Mouse (Mus musculus) ovary, postnatal 10 days (tissue): ENCODE measurements around the gene Gm10521.
"Not testable (repeated sequence)": the region's sequence is repeated elsewhere in the genome, so short reads cannot be mapped to it uniquely, and the experiment has no call there.

Experiments used
- DNase-seq: peaks from one replicate; pipeline ENCODE4 v3.0.0; 2022; ENCODE audit warnings: low spot score

The Gm10521 gene

DNA sequence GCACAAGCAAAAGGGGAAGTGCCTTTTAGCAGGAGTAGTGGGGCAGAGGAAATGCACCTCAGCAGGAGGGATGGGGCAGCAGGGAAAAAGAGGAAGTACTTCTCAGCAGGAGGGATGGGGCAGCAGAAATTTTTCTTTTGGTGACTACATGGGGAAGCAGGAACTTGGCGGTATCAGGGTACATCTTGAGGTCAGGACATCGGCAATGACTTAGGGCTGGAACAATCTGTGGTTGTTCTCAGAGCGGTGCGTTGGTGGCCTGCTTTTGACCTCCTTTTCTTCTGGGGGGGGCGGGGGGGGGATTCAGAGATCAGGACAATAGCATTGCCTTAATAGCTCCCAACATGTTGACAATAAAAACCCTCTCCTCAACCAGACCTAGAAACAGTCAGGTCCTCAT is at the start of gene Gm10521:
TSS of gene Gm10521 (plus strand) at position 301 of the 400 bp plus-strand sequence.
- DNase-seq: not testable (repeated sequence)

DNA sequence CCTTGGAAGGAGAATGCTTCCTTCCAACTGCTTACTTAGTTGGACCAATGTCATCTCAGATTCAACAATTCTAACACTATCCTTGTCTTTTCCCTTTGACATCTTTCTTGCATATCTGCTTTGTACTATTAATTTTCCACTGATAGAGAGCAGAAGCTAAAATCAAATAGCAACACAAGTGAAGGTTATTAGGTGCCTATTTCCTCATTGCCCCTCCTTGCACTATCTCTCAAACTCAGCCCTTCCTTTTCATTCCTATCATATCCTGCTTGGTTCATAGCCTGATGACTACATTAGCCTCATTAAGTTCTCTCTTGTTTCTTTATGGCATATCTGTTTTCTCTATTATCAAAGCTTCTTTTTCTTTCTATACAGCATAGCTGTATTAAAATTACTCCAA is 47.3 kb upstream of the Gm10521 start:
- no peak for DNase-seq

DNA sequence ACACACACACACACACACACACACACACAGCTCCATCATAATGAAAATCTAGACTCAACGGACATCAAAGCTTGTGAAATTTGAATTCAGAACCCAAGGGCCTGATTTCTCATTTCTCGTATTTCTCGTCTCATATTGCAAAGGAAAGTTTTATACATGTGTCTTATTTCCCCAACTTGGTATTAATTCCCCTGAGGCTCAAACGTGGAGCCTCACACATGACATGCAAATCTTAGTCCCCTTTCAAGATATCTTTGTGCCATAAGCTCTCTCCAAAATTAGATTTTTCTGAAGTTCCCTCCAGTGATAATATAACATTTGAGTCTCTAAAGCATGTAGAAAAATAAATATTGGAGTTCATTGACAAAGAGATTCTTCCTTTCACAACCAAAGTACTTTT is 46.7 kb upstream of the Gm10521 start:
- no peak for DNase-seq

- no peak for DNase-seq
Observed at GRCm38 (mm10) chr1:171849454-171849853, 46.0 kb upstream of the Gm10521 start.

- no peak for DNase-seq
Observed at GRCm38 (mm10) chr1:171865467-171865866, 30.0 kb upstream of the Gm10521 start.

DNA sequence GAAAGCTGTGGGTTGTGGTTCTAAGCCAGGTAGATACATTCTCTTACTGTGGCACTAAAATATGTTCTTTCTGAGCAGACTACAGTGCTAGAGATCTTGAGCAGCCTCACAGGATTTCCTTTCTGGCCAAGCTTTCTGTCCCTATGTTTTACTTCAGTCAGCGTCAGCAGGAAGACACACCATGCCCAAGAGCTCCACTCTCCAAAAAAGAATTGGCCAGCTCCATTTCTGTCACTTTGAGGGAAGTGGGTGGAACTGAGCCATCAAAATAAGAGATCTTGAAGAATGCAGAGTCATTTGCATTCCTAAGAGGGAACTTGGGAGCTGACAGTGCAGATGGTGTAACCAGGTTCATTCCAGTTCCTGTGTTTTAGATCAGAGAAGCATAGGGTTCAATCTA is 8.5 kb upstream of the Gm10521 start:
- no peak for DNase-seq

DNA sequence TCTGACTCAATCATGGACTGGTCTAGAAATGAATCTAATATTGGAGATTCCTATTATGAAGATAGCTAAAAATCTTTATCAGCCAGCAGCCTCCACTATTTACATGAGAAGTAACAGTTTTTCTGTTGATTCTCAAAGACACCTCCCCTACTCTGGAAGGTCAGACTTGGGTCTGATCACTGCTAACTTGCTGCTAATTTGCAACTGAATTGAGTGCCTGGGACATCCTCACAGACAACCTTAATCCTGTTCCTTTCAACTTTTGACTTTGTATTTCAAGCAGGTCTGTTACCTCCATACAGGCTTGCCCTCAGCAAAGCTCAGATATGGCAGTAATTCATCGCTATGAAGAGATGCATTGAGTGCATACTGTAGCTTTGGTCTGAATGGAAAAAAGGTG is 8.5 kb downstream of the Gm10521 start:
- no peak for DNase-seq

GRCm38 (mm10) chr1:171915638-171916458 is 20.4 kb downstream of the Gm10521 start:
- no peak for DNase-seq

DNA sequence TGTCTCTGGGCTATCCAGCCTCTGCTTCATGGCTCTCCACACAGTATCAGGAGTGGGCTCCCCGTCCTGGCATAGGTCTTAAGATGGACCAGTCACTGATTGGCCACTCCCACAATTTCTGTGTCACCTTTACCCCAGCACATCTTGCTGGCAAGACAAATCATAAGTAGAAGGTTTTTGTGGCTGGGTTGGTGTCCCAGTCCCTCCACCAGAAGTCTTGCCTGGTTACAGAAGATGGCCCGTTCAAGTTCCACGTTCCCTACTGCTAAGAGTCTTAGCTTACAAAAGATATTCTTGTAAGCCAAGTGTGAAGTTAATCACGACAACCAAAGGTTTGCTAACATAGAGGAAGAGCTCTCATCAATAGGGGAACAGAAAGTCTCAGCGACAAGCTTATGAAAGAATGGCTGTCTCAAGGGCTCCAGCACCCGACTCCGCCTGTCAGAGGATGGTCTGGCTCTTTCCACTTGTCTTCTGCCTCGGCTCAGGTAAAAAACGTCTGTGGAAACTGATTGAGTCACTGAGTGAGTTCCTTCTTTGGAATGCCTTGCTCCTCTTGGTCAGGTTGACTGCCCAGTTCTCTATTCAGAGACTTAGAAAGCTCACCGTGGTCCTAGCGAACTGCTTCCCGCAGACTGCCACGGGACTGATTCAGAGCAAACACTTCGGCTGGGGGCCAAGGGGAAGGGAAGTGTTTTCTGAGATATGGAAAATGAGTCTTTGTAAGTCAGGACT is 22.0 kb downstream of the Gm10521 start, which contains the start of gene Slamf6:
TSS of gene Slamf6 (plus strand) at position 211 of the 735 bp plus-strand sequence.
- DNase-seq: no peak

DNA sequence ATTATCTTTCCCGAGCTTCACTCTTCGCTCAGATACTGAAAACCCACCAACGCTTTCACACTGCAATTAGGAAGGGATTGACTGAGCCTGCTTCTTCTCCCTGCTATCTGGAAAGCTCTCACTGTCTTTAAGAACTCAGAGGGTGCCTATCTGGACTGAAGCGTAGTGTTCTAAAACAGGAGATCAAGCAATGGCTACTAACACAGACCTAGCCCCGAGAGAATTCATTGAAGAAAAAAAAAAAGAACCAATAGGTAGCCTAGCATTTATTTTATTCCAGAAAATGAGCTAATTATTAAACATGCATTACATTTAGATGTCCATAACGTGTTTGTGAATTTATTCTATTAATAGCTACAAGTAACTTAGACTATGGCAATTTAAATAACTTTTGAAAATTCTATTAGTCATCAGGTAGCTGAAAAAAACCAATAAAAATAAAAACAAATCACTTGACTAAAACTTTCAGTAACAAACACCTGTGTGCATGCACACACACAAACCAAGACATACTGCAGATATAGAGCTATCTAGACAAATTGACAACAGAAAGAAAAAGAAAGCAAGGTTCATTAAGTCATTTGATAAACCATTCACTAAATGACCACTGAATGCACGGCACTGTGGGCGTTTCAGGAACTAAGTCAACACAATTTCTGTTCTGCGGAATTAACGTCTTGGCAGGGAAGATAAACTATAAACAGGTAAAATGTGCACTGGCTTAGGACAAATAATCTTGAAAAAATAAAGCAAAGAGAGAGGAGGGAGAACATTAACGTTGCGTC is 22.9 kb downstream of the Gm10521 start:
- DNase-seq: no peak

DNA sequence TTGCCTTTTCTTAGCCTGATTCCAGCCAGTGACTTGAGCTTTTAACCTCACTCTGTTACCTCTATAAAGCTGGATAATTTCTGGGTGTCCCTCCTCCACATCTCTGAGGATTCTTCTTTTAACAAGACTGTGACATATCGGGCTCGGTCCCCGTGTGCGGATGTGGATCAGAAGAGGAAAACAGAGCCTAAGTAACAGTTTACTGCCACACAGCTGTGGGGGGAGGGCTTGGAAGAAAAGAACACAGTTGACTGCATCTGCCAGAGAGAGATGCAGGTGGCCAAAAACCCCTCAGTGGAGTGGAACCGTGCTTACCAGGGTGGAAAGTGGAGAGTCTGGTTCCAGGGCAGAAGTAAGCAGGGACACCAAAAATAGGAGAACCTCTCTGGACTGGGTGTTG is 23.7 kb downstream of the Gm10521 start:
- no peak for DNase-seq

- no peak for DNase-seq
Observed at GRCm38 (mm10) chr1:171919901-171920510, 24.5 kb downstream of the Gm10521 start.

DNA sequence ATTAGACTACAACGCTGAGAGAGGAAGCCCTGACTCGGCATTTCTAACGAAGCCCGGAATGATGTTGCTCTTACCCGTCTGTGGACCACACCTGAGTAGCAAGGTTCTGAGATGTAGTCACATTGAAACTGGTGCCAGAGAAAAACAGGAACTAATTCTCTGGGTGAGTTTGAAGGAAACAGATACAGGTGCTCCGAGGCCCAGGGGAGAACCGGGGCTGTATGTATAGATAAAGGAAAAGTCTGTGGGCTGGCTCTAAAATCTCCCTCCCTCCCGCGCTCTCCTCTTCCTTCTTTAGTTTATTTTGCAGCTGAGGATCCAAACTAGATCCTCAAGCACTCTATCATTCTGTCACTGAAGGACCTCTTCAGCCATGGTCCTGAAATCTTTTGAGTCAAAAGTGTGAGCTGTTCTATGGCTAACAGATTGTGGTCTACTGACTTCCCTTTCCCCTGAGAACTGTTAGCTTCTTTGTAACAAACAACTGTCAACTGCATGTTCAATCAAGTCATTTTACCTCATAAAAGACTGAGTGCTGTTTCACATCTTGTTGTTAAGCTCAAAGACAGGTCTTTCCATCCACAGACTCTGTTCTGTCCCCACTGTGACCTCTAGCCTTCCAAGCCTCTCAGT is 25.6 kb downstream of the Gm10521 start:
- no peak for DNase-seq

DNA sequence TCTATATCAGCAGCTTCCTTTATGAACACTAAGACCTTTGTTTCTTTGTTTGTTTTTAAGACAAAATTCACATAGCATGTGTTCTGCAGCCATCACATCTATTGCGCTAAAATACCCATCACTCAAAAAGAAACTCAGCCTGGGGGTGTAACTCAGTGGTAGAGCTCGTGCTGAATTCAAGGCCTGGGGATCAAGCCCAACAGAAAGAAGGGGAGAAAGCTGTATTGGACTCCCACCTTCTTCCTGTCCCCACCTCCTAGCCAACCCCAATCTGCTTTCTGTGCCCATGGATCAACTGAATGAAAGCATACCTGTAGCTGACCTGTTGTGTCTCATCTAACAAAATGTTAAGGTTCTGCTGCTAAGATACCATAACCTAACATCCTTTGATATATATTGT is 26.2 kb downstream of the Gm10521 start:
- no peak for DNase-seq

GRCm38 (mm10) chr1:171922844-171923243 is 27.4 kb downstream of the Gm10521 start:
- DNase-seq: no peak

GRCm38 (mm10) chr1:171924900-171925299 is 29.4 kb downstream of the Gm10521 start:
- DNase-seq: no peak

GRCm38 (mm10) chr1:171933851-171934250 is 38.4 kb downstream of the Gm10521 start:
- no peak for DNase-seq

DNA sequence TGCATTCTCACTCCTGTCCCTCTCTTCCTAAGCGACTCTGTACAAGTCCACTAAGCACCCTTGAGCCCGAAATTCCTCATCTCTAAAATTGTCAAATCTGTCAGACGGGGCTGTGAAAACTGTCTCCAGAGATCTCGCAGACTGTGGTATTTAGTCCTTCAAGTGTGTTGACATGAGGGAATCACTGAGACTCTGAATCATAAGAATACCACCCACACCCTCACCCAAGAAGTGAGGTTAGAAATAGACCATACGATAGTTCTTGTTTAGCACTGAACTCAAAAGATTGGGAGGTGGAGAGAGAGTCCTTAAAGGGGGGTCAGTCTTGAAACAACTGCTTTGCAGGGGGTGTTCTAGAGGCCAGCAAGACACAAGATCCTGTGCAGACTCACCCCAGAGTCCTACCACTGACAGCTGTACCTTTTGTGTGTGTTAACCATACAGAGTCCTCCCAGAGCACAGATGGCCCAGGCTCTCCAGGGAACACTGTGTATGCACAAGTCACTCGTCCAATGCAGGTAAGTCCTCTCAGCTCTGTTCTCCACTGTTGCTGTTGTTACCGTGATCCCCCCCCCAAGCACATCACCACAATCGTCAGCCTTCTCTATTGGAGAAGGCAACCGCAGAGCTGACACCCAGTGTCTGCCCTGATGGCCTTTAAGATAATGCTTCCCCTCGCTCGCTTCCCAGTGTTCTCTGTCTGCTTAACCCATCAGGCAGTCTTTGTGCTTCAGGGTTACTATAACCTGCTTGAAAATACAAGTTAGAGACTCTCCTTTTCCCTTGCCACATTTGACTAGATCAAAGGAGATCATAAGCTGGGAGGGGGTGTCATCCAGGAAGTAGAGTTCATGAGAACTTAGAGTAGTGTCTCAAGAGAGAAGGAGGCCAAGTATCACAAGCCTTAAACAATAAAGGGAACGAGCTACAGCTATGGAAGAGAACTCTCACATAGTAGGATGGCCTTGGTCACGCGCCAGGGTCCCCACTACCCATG is 43.8 kb downstream of the Gm10521 start:
- no peak for DNase-seq

GRCm38 (mm10) chr1:171940626-171941025 is 45.2 kb downstream of the Gm10521 start:
- no peak for DNase-seq

DNA sequence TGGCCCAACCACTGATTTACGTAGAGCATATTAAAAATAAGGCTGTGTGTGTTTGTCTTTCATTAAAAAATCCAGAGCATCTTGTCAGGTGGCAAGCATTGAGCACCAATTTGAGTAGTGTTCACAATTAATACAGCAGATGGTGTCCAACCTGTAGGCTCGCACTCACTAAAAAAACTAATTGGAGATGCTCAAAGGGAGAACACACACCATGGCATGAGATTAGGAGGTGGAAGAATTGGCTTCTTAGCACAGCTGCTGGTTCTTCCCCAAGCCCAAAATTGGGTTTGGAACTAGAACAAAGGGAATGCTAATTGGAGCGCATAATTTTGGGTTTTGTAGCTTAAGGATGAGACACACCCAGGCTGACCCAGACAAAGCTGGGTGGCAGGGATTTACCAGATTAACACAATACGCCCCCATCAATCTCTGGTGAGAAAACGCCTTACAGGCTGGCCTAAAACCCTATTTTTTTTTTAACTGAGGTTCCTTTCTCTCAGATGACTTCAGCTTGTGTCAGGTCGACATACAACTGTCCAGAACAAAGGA is 51.1 kb downstream of the Gm10521 start:
- no peak for DNase-seq
